Mouse (Mus musculus): Measurements from ENCODE around the gene Pard3b.

Pard3b gene

GRCm38 (mm10) chr1:61742831-61743230 lies 104.2 kb downstream of the Pard3b start:
- no peak for ATAC-seq (ENCODE audit: insufficient number of reproducible peaks, low FRiP score, low TSS enrichment)

- no peak for ATAC-seq (ENCODE audit: insufficient number of reproducible peaks, low FRiP score, low TSS enrichment)
Measured at GRCm38 (mm10) chr1:61747481-61747880, 108.9 kb downstream of the Pard3b start.

- no peak for ATAC-seq (ENCODE audit: insufficient number of reproducible peaks, low FRiP score, low TSS enrichment)
Measured at GRCm38 (mm10) chr1:61751008-61751407, 112.4 kb downstream of the Pard3b start.

GRCm38 (mm10) chr1:61756771-61757170 lies 118.1 kb downstream of the Pard3b start:
- no peak for ATAC-seq (ENCODE audit: insufficient number of reproducible peaks, low FRiP score, low TSS enrichment)

GRCm38 (mm10) chr1:61771213-61771612 lies 132.6 kb downstream of the Pard3b start:
- peak; percentile 83; the same call in 1 of the 2 replicates for ATAC-seq (ENCODE audit: insufficient number of reproducible peaks, low FRiP score, low TSS enrichment)

GRCm38 (mm10) chr1:61778731-61779130 lies 140.1 kb downstream of the Pard3b start:
- ATAC-seq (ENCODE audit: insufficient number of reproducible peaks, low FRiP score, low TSS enrichment), result no peak

- no peak for ATAC-seq (ENCODE audit: insufficient number of reproducible peaks, low FRiP score, low TSS enrichment)
Measured at GRCm38 (mm10) chr1:61779906-61780305, 141.3 kb downstream of the Pard3b start.

- ATAC-seq (ENCODE audit: insufficient number of reproducible peaks, low FRiP score, low TSS enrichment), result peak; percentile 49; the same call in 1 of the 2 replicates
Measured at GRCm38 (mm10) chr1:61796296-61796695, 157.7 kb downstream of the Pard3b start.

GRCm38 (mm10) chr1:61820213-61820612 lies 181.6 kb downstream of the Pard3b start:
- no peak for ATAC-seq (ENCODE audit: insufficient number of reproducible peaks, low FRiP score, low TSS enrichment)

- ATAC-seq (ENCODE audit: insufficient number of reproducible peaks, low FRiP score, low TSS enrichment), result no peak
Measured at GRCm38 (mm10) chr1:61825560-61826191, 187.1 kb downstream of the Pard3b start.

GRCm38 (mm10) chr1:61837006-61837544 lies 198.5 kb downstream of the Pard3b start:
- no peak for ATAC-seq (ENCODE audit: insufficient number of reproducible peaks, low FRiP score, low TSS enrichment)

- ATAC-seq (ENCODE audit: insufficient number of reproducible peaks, low FRiP score, low TSS enrichment), result no peak
Measured at GRCm38 (mm10) chr1:61846606-61847005, 208.0 kb downstream of the Pard3b start.

- no peak for ATAC-seq (ENCODE audit: insufficient number of reproducible peaks, low FRiP score, low TSS enrichment)
Measured at GRCm38 (mm10) chr1:61849029-61849714, 210.5 kb downstream of the Pard3b start.

- ATAC-seq (ENCODE audit: insufficient number of reproducible peaks, low FRiP score, low TSS enrichment), result no peak
Measured at GRCm38 (mm10) chr1:61850471-61850870, 211.8 kb downstream of the Pard3b start.

GRCm38 (mm10) chr1:61851176-61851575 lies 212.6 kb downstream of the Pard3b start:
- ATAC-seq (ENCODE audit: insufficient number of reproducible peaks, low FRiP score, low TSS enrichment), result no peak

- no peak for ATAC-seq (ENCODE audit: insufficient number of reproducible peaks, low FRiP score, low TSS enrichment)
Measured at GRCm38 (mm10) chr1:61867286-61868082, 228.9 kb downstream of the Pard3b start.

- no peak for ATAC-seq (ENCODE audit: insufficient number of reproducible peaks, low FRiP score, low TSS enrichment)
Measured at GRCm38 (mm10) chr1:61874875-61875274, 236.3 kb downstream of the Pard3b start.

- no peak for ATAC-seq (ENCODE audit: insufficient number of reproducible peaks, low FRiP score, low TSS enrichment)
Measured at GRCm38 (mm10) chr1:61879706-61880470, 241.3 kb downstream of the Pard3b start.

- ATAC-seq (ENCODE audit: insufficient number of reproducible peaks, low FRiP score, low TSS enrichment), result peak; percentile 72
Measured at GRCm38 (mm10) chr1:61896048-61896447, 257.4 kb downstream of the Pard3b start.

Measured in cerebellum, adult (tissue).